Mouse (Mus musculus) embryonic facial prominence, embryonic 13.5 days (tissue): ENCODE measurements at regions not wholly inside any gene's neighbourhood (a gene's known extent, or its start where the extent isn't known, plus 50 kb on each side); places are given as distances from the start of the nearest gene placed in this dataset.

Experiments used
- ATAC-seq: fragments of 200-750 bp; cut with Nextera tagmentation; 2 replicates; pipeline ENCODE4 v1.8.0; 2017; ENCODE audit warnings: low read depth; ENCODE audit not compliant: insufficient number of reproducible peaks, insufficient read depth, low FRiP score, low TSS enrichment
- H3K27ac ChIP-seq: fragments of 300-500 bp; sonication (generic); 2 replicates; pipeline ENCODE4 v1.5.1; 2015; ENCODE audit warnings: moderate library complexity, mild to moderate bottlenecking, inconsistent platforms
- H3K27me3 ChIP-seq: fragments of 300-500 bp; sonication (generic); 2 replicates; pipeline ENCODE4 v1.6.1; 2015; ENCODE audit warnings: mild to moderate bottlenecking, inconsistent platforms
- H3K36me3 ChIP-seq: fragments of 300-500 bp; sonication (generic); 2 replicates; pipeline ENCODE4 v1.6.1; 2015; ENCODE audit warnings: mild to moderate bottlenecking, inconsistent platforms
- H3K4me1 ChIP-seq: fragments of 300-500 bp; sonication (generic); 2 replicates; pipeline ENCODE4 v1.6.1; 2015; ENCODE audit warnings: inconsistent platforms
- H3K4me2 ChIP-seq: fragments of 300-500 bp; sonication (generic); 2 replicates; pipeline ENCODE4 v1.6.1; 2015; ENCODE audit warnings: moderate library complexity, mild to moderate bottlenecking, inconsistent platforms
- H3K4me3 ChIP-seq: fragments of 300-500 bp; sonication (generic); 2 replicates; pipeline ENCODE4 v1.5.1; 2015; ENCODE audit warnings: mild to moderate bottlenecking, inconsistent platforms
- H3K9ac ChIP-seq: fragments of 300-500 bp; sonication (generic); 2 replicates; pipeline ENCODE4 v1.6.1; 2015; ENCODE audit warnings: mild to moderate bottlenecking, inconsistent platforms
- H3K9me3 ChIP-seq: fragments of 300-500 bp; sonication (generic); 2 replicates; pipeline ENCODE4 v1.6.1; 2016; ENCODE audit warnings: inconsistent platforms
- WGBS: fragments of 180-500 bp; shearing (Covaris S2); methylation state at CpG from one replicate; pipeline ENCODE4 v1.1.7; 2015; ENCODE audit warnings: mixed read lengths; 5-methylcytosine and 5-hydroxymethylcytosine counted together

GRCm38 (mm10) chr10:19187716-19188081, 168.6 kb upstream of the Olig3 start:
- peaks cover 17% of the 10 kb centered on the region for H3K27me3 ChIP-seq
- H3K36me3 ChIP-seq = no peaks in the 10 kb centered on the region
- no peak overlapping the region for H3K9ac ChIP-seq
- no peak for ATAC-seq
- 0 out of 2 replicates have a peak, but pooled peaks cover 3% of the 10 kb centered on the region for H3K9me3 ChIP-seq
- peak overlapping the region; percentile 23; the same call in 1 of the 2 replicates for H3K4me3 ChIP-seq
- no peak overlapping the region for H3K27ac ChIP-seq
- H3K4me2 ChIP-seq = peak overlapping the region; percentile 55
- H3K4me1 ChIP-seq = peaks cover 16% of the 10 kb centered on the region; the same call in 1 of the 2 replicates
- 46% methylated on average over 4 of the region's 4 CpGs for WGBS

- Histone ChIP-seq H3K4me3 (no peak overlapping the region), H3K4me1 (peaks cover 14% of the 10 kb centered on the region; the same call in 1 of the 2 replicates), H3K36me3 (no peaks in the 10 kb centered on the region), H3K4me2 (no peak overlapping the region), H3K27ac (no peak overlapping the region), H3K9ac (no peak overlapping the region), H3K9me3 (0 out of 2 replicates have a peak, but pooled peaks cover 3% of the 10 kb centered on the region), H3K27me3 (peaks cover 17% of the 10 kb centered on the region)
- 75% methylated on average over 2 of the region's 2 CpGs for WGBS
- no peak for ATAC-seq
These were observed 169.2 kb upstream of the Olig3 start for GRCm38 (mm10) chr10:19187084-19187615.

GRCm38 (mm10) chr10:19185790-19186581, 170.3 kb upstream of the Olig3 start:
- peak overlapping the region; percentile 69 for H3K4me2 ChIP-seq
- no peak overlapping the region for H3K27ac ChIP-seq
- H3K4me1 ChIP-seq = peaks cover 12% of the 10 kb centered on the region; the same call in 1 of the 2 replicates
- peak overlapping the region; percentile 34 for H3K4me3 ChIP-seq
- H3K36me3 ChIP-seq = no peaks in the 10 kb centered on the region
- H3K9me3 ChIP-seq = 0 out of 2 replicates have a peak, but pooled peaks cover 3% of the 10 kb centered on the region
- no peak for ATAC-seq
- H3K27me3 ChIP-seq = peaks cover 17% of the 10 kb centered on the region
- WGBS = 8% methylated on average over 18 of the region's 18 CpGs
- H3K9ac ChIP-seq = peak overlapping the region; percentile 47

DNA sequence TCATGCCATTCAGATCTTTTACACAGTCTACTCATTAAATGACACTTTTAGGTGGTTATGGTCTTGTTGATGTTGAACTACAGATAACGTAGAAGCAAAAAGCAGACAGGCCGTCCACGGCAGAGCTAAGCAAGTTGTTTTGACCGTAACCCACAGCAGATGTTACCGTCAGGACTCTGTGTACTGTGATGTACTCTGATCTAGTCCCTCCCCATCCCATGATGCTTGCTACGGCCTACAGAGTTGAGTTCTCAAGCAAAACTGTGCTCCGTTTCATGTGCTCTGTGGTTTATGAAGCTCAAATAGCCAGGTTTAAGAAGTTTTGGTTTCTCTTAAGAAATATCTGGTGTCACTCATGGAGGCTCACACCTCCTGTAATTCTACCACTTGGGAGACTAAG, 169.4 kb upstream of the Tnfaip3 start:
- no peak overlapping the region for H3K27ac ChIP-seq
- H3K27me3 ChIP-seq = peaks cover 17% of the 10 kb centered on the region
- H3K9me3 ChIP-seq = 0 out of 2 replicates have a peak, but pooled peaks cover 3% of the 10 kb centered on the region
- H3K9ac ChIP-seq = no peak overlapping the region
- H3K4me2 ChIP-seq = no peak overlapping the region
- no peak for ATAC-seq
- WGBS = 88% methylated on average over 7 of the region's 7 CpGs
- peaks cover 12% of the 10 kb centered on the region; the same call in 1 of the 2 replicates for H3K4me1 ChIP-seq
- H3K36me3 ChIP-seq = no peaks in the 10 kb centered on the region
- H3K4me3 ChIP-seq = no peak overlapping the region

DNA sequence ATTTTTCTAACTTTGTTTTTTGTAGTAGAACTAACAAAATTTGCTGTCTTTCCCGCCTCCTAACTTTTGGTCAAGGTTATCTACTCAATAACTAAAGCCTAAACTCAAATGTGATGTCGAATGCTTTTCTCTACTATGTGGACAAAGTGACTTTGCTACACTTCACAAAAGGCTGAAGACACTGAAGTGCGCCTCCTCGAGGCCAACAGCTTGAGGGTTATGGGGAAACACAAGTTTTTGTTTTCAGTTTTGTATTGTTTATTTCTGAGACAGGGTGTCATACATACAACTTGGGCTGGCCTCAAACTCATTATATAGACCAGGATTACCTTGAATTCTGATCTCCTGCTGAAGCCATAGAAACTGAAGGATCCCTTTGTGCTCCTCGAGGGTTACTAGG, 162.4 kb upstream of the Tnfaip3 start:
- WGBS = 82% methylated on average over 5 of the region's 5 CpGs
- Histone ChIP-seq H3K4me3 (no peak overlapping the region), H3K9me3 (peaks cover 9% of the 10 kb centered on the region; the same call in 1 of the 2 replicates), H3K4me2 (no peak overlapping the region), H3K9ac (no peak overlapping the region), H3K27me3 (no peaks in the 10 kb centered on the region), H3K36me3 (no peaks in the 10 kb centered on the region), H3K4me1 (no peaks in the 10 kb centered on the region), H3K27ac (no peak overlapping the region)
- ATAC-seq = no peak

DNA sequence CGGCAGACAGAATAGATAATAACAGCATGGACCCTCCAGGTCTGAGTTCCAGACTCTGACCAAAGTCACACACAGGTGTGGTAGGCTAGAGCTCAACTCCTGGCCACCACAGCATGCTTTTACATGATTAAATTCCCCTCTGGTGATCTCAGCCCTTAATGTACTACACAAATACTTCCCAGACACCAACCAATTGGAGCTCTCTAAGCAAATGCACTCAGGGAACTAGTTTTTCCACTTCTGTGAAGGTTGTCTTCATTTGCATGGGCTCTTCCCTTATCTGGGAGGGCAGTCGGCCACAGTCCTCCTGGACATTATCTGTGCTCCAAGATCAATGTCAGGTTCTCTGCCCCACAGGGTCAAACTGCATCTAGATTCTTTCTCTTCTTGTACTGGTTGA, 162.0 kb upstream of the Tnfaip3 start:
- ATAC-seq = no peak
- H3K9me3 ChIP-seq = peaks cover 9% of the 10 kb centered on the region; the same call in 1 of the 2 replicates
- no peaks in the 10 kb centered on the region for H3K36me3 ChIP-seq
- no peak overlapping the region for H3K9ac ChIP-seq
- no peak overlapping the region for H3K27ac ChIP-seq
- no peak overlapping the region for H3K4me2 ChIP-seq
- no peak overlapping the region for H3K4me3 ChIP-seq
- H3K27me3 ChIP-seq = no peaks in the 10 kb centered on the region
- H3K4me1 ChIP-seq = no peaks in the 10 kb centered on the region
- 70% methylated on average over 2 of the region's 2 CpGs for WGBS

- Histone ChIP-seq H3K9ac (no peak overlapping the region), H3K9me3 (peaks cover 9% of the 10 kb centered on the region; the same call in 1 of the 2 replicates), H3K36me3 (no peaks in the 10 kb centered on the region), H3K4me1 (no peaks in the 10 kb centered on the region), H3K27ac (no peak overlapping the region), H3K4me3 (no peak overlapping the region), H3K27me3 (no peaks in the 10 kb centered on the region), H3K4me2 (no peak overlapping the region)
- no peak for ATAC-seq
- 81% methylated on average over 3 of the region's 3 CpGs for WGBS
These were observed 160.8 kb upstream of the Tnfaip3 start for GRCm38 (mm10) chr10:19176249-19176648.

GRCm38 (mm10) chr10:19171834-19172233, 156.4 kb upstream of the Tnfaip3 start:
- no peak overlapping the region for H3K4me3 ChIP-seq
- no peak overlapping the region for H3K9ac ChIP-seq
- no peak overlapping the region for H3K4me2 ChIP-seq
- H3K27me3 ChIP-seq = no peaks in the 10 kb centered on the region
- no peak overlapping the region for H3K27ac ChIP-seq
- peaks cover 9% of the 10 kb centered on the region; the same call in 1 of the 2 replicates for H3K9me3 ChIP-seq
- no peaks in the 10 kb centered on the region for H3K36me3 ChIP-seq
- ATAC-seq = no peak
- WGBS = 76% methylated on average over 3 of the region's 3 CpGs
- H3K4me1 ChIP-seq = peaks cover 12% of the 10 kb centered on the region

DNA sequence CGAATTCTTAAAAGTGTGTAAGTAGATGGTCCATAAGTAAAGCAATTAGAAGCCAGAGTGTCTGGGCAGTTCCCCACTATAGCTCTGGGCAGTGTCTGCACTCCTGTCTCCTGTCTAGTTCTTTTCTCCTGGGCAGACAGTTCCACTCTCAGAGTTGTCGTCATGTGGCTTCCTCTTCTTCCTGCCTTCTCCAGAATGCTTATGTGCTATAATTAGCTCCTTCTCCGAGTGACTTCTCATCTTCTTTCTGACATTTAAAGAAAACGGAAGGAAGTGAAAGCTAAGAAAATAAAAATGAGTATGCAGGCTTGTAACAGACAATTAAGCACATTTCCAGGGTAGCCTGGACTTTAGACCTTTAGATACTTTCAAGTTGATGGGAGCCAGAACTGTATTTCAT, 155.1 kb upstream of the Tnfaip3 start:
- Histone ChIP-seq H3K27me3 (no peaks in the 10 kb centered on the region), H3K9ac (no peak overlapping the region), H3K36me3 (no peaks in the 10 kb centered on the region), H3K9me3 (peaks cover 6% of the 10 kb centered on the region; the same call in 1 of the 2 replicates), H3K4me1 (peaks cover 12% of the 10 kb centered on the region), H3K27ac (no peak overlapping the region), H3K4me2 (no peak overlapping the region), H3K4me3 (no peak overlapping the region)
- 31% methylated on average over 4 of the region's 4 CpGs for WGBS
- ATAC-seq = no peak

GRCm38 (mm10) chr10:19169272-19169671, 153.8 kb upstream of the Tnfaip3 start:
- no peaks in the 10 kb centered on the region for H3K36me3 ChIP-seq
- 79% methylated on average over 2 of the region's 2 CpGs for WGBS

DNA sequence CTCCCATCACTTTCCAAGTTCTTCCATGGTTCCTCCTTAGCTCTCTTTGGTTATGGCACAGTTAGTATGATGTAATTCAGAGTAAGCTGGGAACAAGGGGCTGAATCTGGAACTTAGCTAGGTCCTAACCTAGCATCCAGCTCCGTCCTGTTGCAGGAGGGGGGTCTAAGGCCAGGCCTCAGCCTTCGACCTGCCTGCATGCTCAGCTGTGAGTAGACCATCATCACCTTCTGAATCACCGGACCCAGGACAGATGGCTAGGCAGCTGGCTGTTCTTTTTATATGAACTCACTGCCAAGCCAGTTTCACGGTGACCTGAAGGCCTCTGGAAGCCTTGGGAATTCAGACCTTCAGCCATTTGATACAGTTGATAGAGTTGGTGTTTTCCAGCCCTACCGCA, 152.9 kb upstream of the Tnfaip3 start:
- H3K4me2 ChIP-seq = no peak overlapping the region
- 0 out of 2 replicates have a peak overlapping the region, but pooled peaks have one; percentile 40 for H3K27ac ChIP-seq
- peaks cover 12% of the 10 kb centered on the region for H3K4me1 ChIP-seq
- no peak for ATAC-seq
- no peaks in the 10 kb centered on the region for H3K36me3 ChIP-seq
- no peak overlapping the region for H3K4me3 ChIP-seq
- no peaks in the 10 kb centered on the region for H3K9me3 ChIP-seq
- H3K27me3 ChIP-seq = no peaks in the 10 kb centered on the region
- no peak overlapping the region for H3K9ac ChIP-seq
- 89% methylated on average over 5 of the region's 5 CpGs for WGBS

More at GRCm38 (mm10) chr10:19169272-19169671, 153.8 kb upstream of the Tnfaip3 start:
- H3K4me1 ChIP-seq = peaks cover 12% of the 10 kb centered on the region
- no peaks in the 10 kb centered on the region for H3K9me3 ChIP-seq
- H3K27ac ChIP-seq = no peak overlapping the region
- no peaks in the 10 kb centered on the region for H3K27me3 ChIP-seq
- no peak overlapping the region for H3K4me3 ChIP-seq
- H3K9ac ChIP-seq = no peak overlapping the region
- no peak for ATAC-seq
- no peak overlapping the region for H3K4me2 ChIP-seq
